Mouse (Mus musculus) ES-E14 (cell line): ENCODE measurements at regions not wholly inside any gene's neighbourhood (a gene's known extent, or its start where the extent isn't known, plus 50 kb on each side); places are given as distances from the start of the nearest gene placed in this dataset.

Source experiments
- CHD2 ChIP-seq: IDR thresholded peaks from 2 replicates; pipeline ENCODE4 v1.6.1; 2014; ENCODE audit warnings: mild to moderate bottlenecking, low read depth, low read length, inconsistent platforms
- HCFC1 ChIP-seq: IDR thresholded peaks from 2 replicates; pipeline ENCODE4 v1.6.1; 2012; ENCODE audit warnings: low read length, inconsistent platforms, borderline replicate concordance; ENCODE audit not compliant: insufficient read depth
- MAFK ChIP-seq: IDR thresholded peaks from 2 replicates; pipeline ENCODE4 v1.6.1; 2014; ENCODE audit warnings: mild to moderate bottlenecking, low read depth, low read length, inconsistent platforms; ENCODE audit not compliant: insufficient read depth
- ZC3H11A ChIP-seq: IDR thresholded peaks from 2 replicates; pipeline ENCODE4 v1.6.1; 2012; ENCODE audit warnings: low read depth, mild to moderate bottlenecking, inconsistent platforms, low read length, borderline replicate concordance
- ZNF384 ChIP-seq: IDR thresholded peaks from 2 replicates; pipeline ENCODE4 v1.6.1; 2012; ENCODE audit warnings: low read depth, low read length, inconsistent platforms

- no peak for TF ChIP-seq HCFC1
- no peak for TF ChIP-seq CHD2
- no peak for TF ChIP-seq ZNF384
- TF ChIP-seq ZC3H11A = no peak
- no peak for TF ChIP-seq MAFK
These were observed 93.5 kb downstream of the Fam168b start for GRCm38 (mm10) chr1:34749161-34750040.
